Mouse (Mus musculus) neural tube, embryonic 10.5 days (tissue): ENCODE measurements around the gene Amigo1.
"Not testable (repeated sequence)": the region's sequence is repeated elsewhere in the genome, so short reads cannot be mapped to it uniquely, and the experiment has no call there.

Source experiments
- DNase-seq: peaks from one replicate; pipeline ENCODE4 v3.0.0-alpha.2; 2017; ENCODE audit warnings: low spot score; ENCODE audit errors: extremely low spot score

Gene Amigo1

GRCm38 (mm10) chr3:108209536-108209935 lies 23.4 kb downstream of the Amigo1 start:
- DNase-seq, result peak; percentile 49

- DNase-seq, result peak; percentile 95
Measured at GRCm38 (mm10) chr3:108209946-108210770, 24.0 kb downstream of the Amigo1 start.

- no peak for DNase-seq
Measured at GRCm38 (mm10) chr3:108210771-108211139, 24.6 kb downstream of the Amigo1 start, which contains the start of gene Atxn7l2. TSS of gene Atxn7l2 (minus strand) at chr3:108210934.

- DNase-seq, result no peak
Measured at GRCm38 (mm10) chr3:108211845-108212244, 25.7 kb downstream of the Amigo1 start.

- no peak for DNase-seq
Measured at GRCm38 (mm10) chr3:108212406-108212805, 26.3 kb downstream of the Amigo1 start.

GRCm38 (mm10) chr3:108214734-108215133 lies 28.6 kb downstream of the Amigo1 start:
- DNase-seq, result no peak

- DNase-seq, result no peak
Measured at GRCm38 (mm10) chr3:108220661-108221060, 34.5 kb downstream of the Amigo1 start.

GRCm38 (mm10) chr3:108225711-108226557 lies 39.8 kb downstream of the Amigo1 start:
- DNase-seq, result peak; percentile 68

- DNase-seq, result peak; percentile 22
Measured at GRCm38 (mm10) chr3:108226558-108227350, 40.6 kb downstream of the Amigo1 start, which contains the start of gene Sypl2. TSS of gene Sypl2 (minus strand) at chr3:108226648.

- DNase-seq, result no peak
Measured at GRCm38 (mm10) chr3:108227521-108227920, 41.4 kb downstream of the Amigo1 start.

- DNase-seq, result no peak
Measured at GRCm38 (mm10) chr3:108231646-108232045, 45.5 kb downstream of the Amigo1 start.

GRCm38 (mm10) chr3:108237474-108238102 lies 51.5 kb downstream of the Amigo1 start:
- not testable (repeated sequence) for DNase-seq

GRCm38 (mm10) chr3:108241243-108241839 lies 55.2 kb downstream of the Amigo1 start:
- DNase-seq, result no peak
